Mouse (Mus musculus) E14TG2a.4 (cell line): ENCODE data around the gene Arl4d.
"Not testable (repeated sequence)": the region's sequence is repeated elsewhere in the genome, so short reads cannot be mapped to it uniquely, and the experiment has no call there.

Experiments
- H3K27me3 ChIP-seq: 2 replicates; pipeline ENCODE4 v1.6.1; 2014; ENCODE audit warnings: low read length, control low read depth; ENCODE audit not compliant: insufficient read depth
- H3K36me3 ChIP-seq: 2 replicates; pipeline ENCODE4 v1.6.1; 2014; ENCODE audit warnings: low read length, control low read depth; ENCODE audit not compliant: insufficient read depth
- H3K4me1 ChIP-seq: replicated peaks from 2 replicates; pipeline ENCODE4 v1.6.1; 2014; ENCODE audit warnings: low read depth, low read length, control low read depth
- H3K4me3 ChIP-seq: replicated peaks from 2 replicates; pipeline ENCODE4 v1.5.1; 2014; ENCODE audit warnings: mild to moderate bottlenecking, low read length
- H3K9me3 ChIP-seq: 2 replicates; pipeline ENCODE4 v1.6.1; 2014; ENCODE audit warnings: low read length, control low read depth
- CTCF ChIP-seq: conservative IDR thresholded peaks from 2 replicates; pipeline ENCODE4 v1.5.1; 2014; ENCODE audit warnings: low read length
- NANOG ChIP-seq: IDR thresholded peaks from 2 replicates; pipeline ENCODE4 v1.6.1; 2014; ENCODE audit warnings: borderline replicate concordance, low read length, mixed read lengths
- POU5F1 ChIP-seq: IDR thresholded peaks from 2 replicates; pipeline ENCODE4 v1.6.1; 2014; ENCODE audit warnings: low read length, borderline replicate concordance

Gene Arl4d

GRCm38 (mm10) chr11:101647093-101647492 lies 18.2 kb upstream of the Arl4d start:
- Histone ChIP-seq H3K9me3 (peaks cover 25% of the 10 kb centered on the region), H3K4me1 (peaks cover 12% of the 10 kb centered on the region; the same call in 1 of the 2 replicates)
- not testable (repeated sequence) for H3K27me3 ChIP-seq, H3K36me3 ChIP-seq, H3K4me3 ChIP-seq

- no peaks in the 10 kb centered on the region for H3K9me3 ChIP-seq
- H3K36me3 ChIP-seq = no peaks in the 10 kb centered on the region
- no peaks in the 10 kb centered on the region for H3K27me3 ChIP-seq
- no peak overlapping the region for H3K4me3 ChIP-seq
- peaks cover 24% of the 10 kb centered on the region for H3K4me1 ChIP-seq
- TF ChIP-seq CTCF (no peak), NANOG (no peak), POU5F1 (no peak)
These were observed 9.0 kb upstream of the Arl4d start for GRCm38 (mm10) chr11:101656356-101656755.

- TF ChIP-seq NANOG = no peak
- no peak for TF ChIP-seq CTCF
- TF ChIP-seq POU5F1 = no peak
- Histone ChIP-seq H3K4me3 (peak overlapping the region; percentile 8; the same call in 1 of the 2 replicates), H3K27me3 (no peaks in the 10 kb centered on the region), H3K4me1 (peaks cover 33% of the 10 kb centered on the region), H3K9me3 (no peaks in the 10 kb centered on the region), H3K36me3 (no peaks in the 10 kb centered on the region)
These were observed 7.8 kb upstream of the Arl4d start for GRCm38 (mm10) chr11:101657528-101657885.

GRCm38 (mm10) chr11:101657886-101658750 lies 7.2 kb upstream of the Arl4d start:
- H3K9me3 ChIP-seq, H3K36me3 ChIP-seq, H3K27me3 ChIP-seq: not testable (repeated sequence)
- H3K4me1 ChIP-seq = peaks cover 39% of the 10 kb centered on the region
- peak overlapping the region; percentile 8; the same call in 1 of the 2 replicates for H3K4me3 ChIP-seq

GRCm38 (mm10) chr11:101658751-101659558 lies 6.4 kb upstream of the Arl4d start:
- Histone ChIP-seq H3K9me3 (no peaks in the 10 kb centered on the region), H3K27me3 (no peaks in the 10 kb centered on the region), H3K4me3 (no peak overlapping the region), H3K36me3 (no peaks in the 10 kb centered on the region), H3K4me1 (peaks cover 47% of the 10 kb centered on the region)
- TF ChIP-seq CTCF = peak; percentile 84
- no peak for TF ChIP-seq NANOG

GRCm38 (mm10) chr11:101661191-101661590 lies 4.2 kb upstream of the Arl4d start:
- Histone ChIP-seq H3K4me1 (peaks cover 61% of the 10 kb centered on the region), H3K27me3 (peaks cover under 1% of the 10 kb centered on the region; the same call in 1 of the 2 replicates), H3K36me3 (no peaks in the 10 kb centered on the region), H3K9me3 (no peaks in the 10 kb centered on the region), H3K4me3 (no peak overlapping the region)
- TF ChIP-seq NANOG (no peak), CTCF (no peak), POU5F1 (no peak)

- no peaks in the 10 kb centered on the region for H3K9me3 ChIP-seq
- no peak overlapping the region for H3K4me3 ChIP-seq
- peaks cover 5% of the 10 kb centered on the region; the same call in 1 of the 2 replicates for H3K27me3 ChIP-seq
- TF ChIP-seq NANOG = no peak
- TF ChIP-seq POU5F1 = no peak
- no peak for TF ChIP-seq CTCF
- H3K36me3 ChIP-seq = peaks cover 4% of the 10 kb centered on the region
- H3K4me1 ChIP-seq = peaks cover 67% of the 10 kb centered on the region
These were observed 3.6 kb upstream of the Arl4d start for GRCm38 (mm10) chr11:101661786-101662185.

- H3K27me3 ChIP-seq = peaks cover 7% of the 10 kb centered on the region; the same call in 1 of the 2 replicates
- H3K4me1 ChIP-seq = peaks cover 75% of the 10 kb centered on the region
- TF ChIP-seq POU5F1 = no peak
- no peak for TF ChIP-seq NANOG
- TF ChIP-seq CTCF = no peak
- H3K9me3 ChIP-seq = no peaks in the 10 kb centered on the region
- H3K4me3 ChIP-seq = no peak overlapping the region
- peaks cover 12% of the 10 kb centered on the region for H3K36me3 ChIP-seq
These were observed 1.9 kb upstream of the Arl4d start for GRCm38 (mm10) chr11:101663229-101664027.
